Mouse (Mus musculus): ENCODE data around the gene Gm45234. TPM values are rescaled to one million over a fixed set of nuclear protein-coding genes. Genes with fewer than 3 reads are reported as not detected.

Gm45234 gene
- polyA plus RNA-seq (2015; fragmentation: Nextera tagmentation; extraction: Ambion mirVana) = not detected in 2 replicates

GRCm38 (mm10) chr6:124755831-124756595 lies at the start of gene Gm45234, which contains the start of gene Atn1:
TSS of gene Gm45234 (minus strand) at chr6:124756021.
TSS of gene Atn1 (minus strand) at chr6:124756524.

GRCm38 (mm10) chr6:124779222-124779983 lies 23.6 kb upstream of the Gm45234 start, which contains the start of gene Lrrc23:
TSS of gene Lrrc23 (minus strand) at chr6:124779727.

GRCm38 (mm10) chr6:124769101-124769765 lies 13.4 kb upstream of the Gm45234 start, which contains the start of gene Eno2:
TSS of gene Eno2 (minus strand) at chr6:124769673.

GRCm38 (mm10) chr6:124740888-124741761 lies 14.7 kb downstream of the Gm45234 start, which contains the start of gene Grcc10:
TSS of gene Grcc10 (minus strand) at chr6:124741374.

GRCm38 (mm10) chr6:124738511-124739023 lies 17.3 kb downstream of the Gm45234 start, which contains the start of gene Ptpn6:
TSS of gene Ptpn6 (minus strand) at chr6:124738714.

GRCm38 (mm10) chr6:124711824-124712782 lies 43.7 kb downstream of the Gm45234 start, which contains the start of the genes Emg1 and Phb2:
TSS of gene Emg1 (minus strand) at chr6:124712178.
TSS of gene Phb2 (plus strand) at chr6:124712336.

MicroRNA genes within 50 kb of the gene (microRNA counts, 519-probe panel; counts per million panel counts)
- 3,668 counts per million, percentile 63 among the panel's probes with 10 or more counts for microRNA mmu-miR-141
- microRNA mmu-miR-200c = 4,190 counts per million, percentile 79 among the panel's probes with 10 or more counts

Small RNAs within 50 kb of the gene (microRNA-seq; reads per million reads assigned to microRNA genes)
- gene Mir141 = 1,069 reads per million, percentile 74 among the genes with 10 or more reads in this experiment
- 5,598 reads per million, percentile 91 among the genes with 10 or more reads in this experiment for gene Mir200c

Other genes with a start within 250 kb of the Gm45234 start
- 27.8 and 30.6 TPM in 2 replicates for gene C1ra, start 243.6 kb downstream of the Gm45234 start, polyA plus RNA-seq (2015; fragmentation: Nextera tagmentation; extraction: Ambion mirVana)
- gene C1s1, start 213.7 kb downstream of the Gm45234 start, polyA plus RNA-seq (2015; fragmentation: Nextera tagmentation; extraction: Ambion mirVana) = 46.5 and 46.8 TPM in 2 replicates
- not detected in 2 replicates for gene C1rb, start 185.7 kb downstream of the Gm45234 start, polyA plus RNA-seq (2015; fragmentation: Nextera tagmentation; extraction: Ambion mirVana)
- 0.05 and 0.10 TPM in 2 replicates for gene C1s2, start 119.9 kb downstream of the Gm45234 start, polyA plus RNA-seq (2015; fragmentation: Nextera tagmentation; extraction: Ambion mirVana)
- 49.1 and 51.0 TPM in 2 replicates for gene Lpcat3, start 93.0 kb downstream of the Gm45234 start, polyA plus RNA-seq (2015; fragmentation: Nextera tagmentation; extraction: Ambion mirVana)
- 86.6 and 92.7 TPM in 2 replicates for gene Emg1, start 43.8 kb downstream of the Gm45234 start, polyA plus RNA-seq (2015; fragmentation: Nextera tagmentation; extraction: Ambion mirVana)
- 203 and 205 TPM in 2 replicates for gene Phb2, start 43.7 kb downstream of the Gm45234 start, polyA plus RNA-seq (2015; fragmentation: Nextera tagmentation; extraction: Ambion mirVana)
- 9.8 and 19.0 TPM in 2 replicates for gene Ptpn6, start 17.3 kb downstream of the Gm45234 start, polyA plus RNA-seq (2015; fragmentation: Nextera tagmentation; extraction: Ambion mirVana)
- 349 and 354 TPM in 2 replicates for gene Grcc10, start 14.6 kb downstream of the Gm45234 start, polyA plus RNA-seq (2015; fragmentation: Nextera tagmentation; extraction: Ambion mirVana)
- gene Atn1, start 503 bp upstream of the Gm45234 start, polyA plus RNA-seq (2015; fragmentation: Nextera tagmentation; extraction: Ambion mirVana) = 8.4 and 9.3 TPM in 2 replicates
- 5.9 and 6.2 TPM in 2 replicates for gene Eno2, start 13.7 kb upstream of the Gm45234 start, polyA plus RNA-seq (2015; fragmentation: Nextera tagmentation; extraction: Ambion mirVana)
- 0.23 TPM in 1 of 2 replicates, not detected in the other for gene Lrrc23, start 23.7 kb upstream of the Gm45234 start, polyA plus RNA-seq (2015; fragmentation: Nextera tagmentation; extraction: Ambion mirVana)
- gene Spsb2, start 52.6 kb upstream of the Gm45234 start, polyA plus RNA-seq (2015; fragmentation: Nextera tagmentation; extraction: Ambion mirVana) = 11.7 and 16.0 TPM in 2 replicates
- gene Tpi1, start 58.3 kb upstream of the Gm45234 start, polyA plus RNA-seq (2015; fragmentation: Nextera tagmentation; extraction: Ambion mirVana) = 393 and 456 TPM in 2 replicates
- 71.7 and 72.1 TPM in 2 replicates for gene Usp5, start 73.5 kb upstream of the Gm45234 start, polyA plus RNA-seq (2015; fragmentation: Nextera tagmentation; extraction: Ambion mirVana)
- gene Cdca3, start 73.5 kb upstream of the Gm45234 start, polyA plus RNA-seq (2015; fragmentation: Nextera tagmentation; extraction: Ambion mirVana) = 32.7 and 43.3 TPM in 2 replicates
- 0.20 TPM in 1 of 2 replicates, not detected in the other for gene Gnb3, start 84.3 kb upstream of the Gm45234 start, polyA plus RNA-seq (2015; fragmentation: Nextera tagmentation; extraction: Ambion mirVana)
- 16.1 and 16.6 TPM in 2 replicates for gene P3h3, start 101.7 kb upstream of the Gm45234 start, polyA plus RNA-seq (2015; fragmentation: Nextera tagmentation; extraction: Ambion mirVana)
- gene Gpr162, start 108.0 kb upstream of the Gm45234 start, polyA plus RNA-seq (2015; fragmentation: Nextera tagmentation; extraction: Ambion mirVana) = 0.66 and 0.69 TPM in 2 replicates
- gene Cd4, start 132.2 kb upstream of the Gm45234 start, polyA plus RNA-seq (2015; fragmentation: Nextera tagmentation; extraction: Ambion mirVana) = 0.10 and 0.42 TPM in 2 replicates
- gene Lag3, start 155.7 kb upstream of the Gm45234 start, polyA plus RNA-seq (2015; fragmentation: Nextera tagmentation; extraction: Ambion mirVana) = 0.55 and 0.60 TPM in 2 replicates
- 340 and 360 TPM in 2 replicates for gene Ptms, start 164.1 kb upstream of the Gm45234 start, polyA plus RNA-seq (2015; fragmentation: Nextera tagmentation; extraction: Ambion mirVana)
- 285 and 313 TPM in 2 replicates for gene Mlf2, start 175.4 kb upstream of the Gm45234 start, polyA plus RNA-seq (2015; fragmentation: Nextera tagmentation; extraction: Ambion mirVana)
- gene Cops7a, start 209.5 kb upstream of the Gm45234 start, polyA plus RNA-seq (2015; fragmentation: Nextera tagmentation; extraction: Ambion mirVana) = 106 and 122 TPM in 2 replicates
- 7.8 and 10.2 TPM in 2 replicates for gene Pianp, start 240.7 kb upstream of the Gm45234 start, polyA plus RNA-seq (2015; fragmentation: Nextera tagmentation; extraction: Ambion mirVana)